Mouse (Mus musculus) neural tube, embryonic 14.5 days (tissue): ENCODE results near the gene S100a13. TPM values are rescaled to one million over a fixed set of nuclear protein-coding genes. Genes with fewer than 3 reads are reported as not detected.

Source experiments
- ATAC-seq: fragments of 200-750 bp; cut with Nextera tagmentation; 2 replicates; pipeline ENCODE4 v1.8.0; 2017; ENCODE audit warnings: low read depth, mild to moderate bottlenecking, moderate TSS enrichment, moderate library complexity
- H3K27ac ChIP-seq: fragments of 300-500 bp; sonication (generic); 2 replicates; pipeline ENCODE4 v1.5.1; 2014; ENCODE audit warnings: low read depth, mild to moderate bottlenecking, control low read depth, low read length, moderate library complexity, mixed read lengths
- H3K27me3 ChIP-seq: fragments of 300-500 bp; sonication (generic); 2 replicates; pipeline ENCODE4 v1.6.1; 2014; ENCODE audit warnings: low read length; ENCODE audit not compliant: control insufficient read depth, insufficient read depth
- H3K36me3 ChIP-seq: fragments of 300-500 bp; sonication (generic); 2 replicates; pipeline ENCODE4 v1.6.1; 2014; ENCODE audit warnings: low read length, mixed read lengths; ENCODE audit not compliant: control insufficient read depth, insufficient read depth
- H3K4me1 ChIP-seq: fragments of 300-500 bp; sonication (generic); 2 replicates; pipeline ENCODE4 v1.6.1; 2014; ENCODE audit warnings: low read length; ENCODE audit not compliant: control insufficient read depth, insufficient read depth
- H3K4me2 ChIP-seq: fragments of 300-500 bp; sonication (generic); 2 replicates; pipeline ENCODE4 v1.6.1; 2014; ENCODE audit warnings: mild to moderate bottlenecking, low read depth, low read length, control low read depth
- H3K4me3 ChIP-seq: fragments of 300-500 bp; sonication (generic); 2 replicates; pipeline ENCODE4 v1.5.1; 2014; ENCODE audit warnings: low read depth, low read length, control low read depth, mixed read lengths
- H3K9ac ChIP-seq: fragments of 300-500 bp; sonication (generic); replicated peaks from 2 replicates; pipeline ENCODE4 v1.6.1; 2014; ENCODE audit warnings: low read depth, mild to moderate bottlenecking, control low read depth, low read length, mixed read lengths
- H3K9me3 ChIP-seq: fragments of 300-500 bp; sonication (generic); 2 replicates; pipeline ENCODE4 v1.6.1; 2016; ENCODE audit warnings: low read length; ENCODE audit not compliant: control insufficient read depth
- WGBS: fragments of 180-500 bp; shearing (Covaris S2); extraction: QIAGEN DNeasy Blood & Tissue Kit; methylation state at CpG from one replicate; pipeline ENCODE4 v1.1.7; 2014; 5-methylcytosine and 5-hydroxymethylcytosine counted together
- polyA plus RNA-seq: library from polyadenylated mRNA; unstranded; fragments of >200 nt; fragmentation: Nextera tagmentation; extraction: Ambion mirVana; gene quantifications from 2 replicates; pipeline ENCODE4 v1.2.1, GENCODE M21; 2014

The S100a13 gene
- polyA plus RNA-seq, 1 experiment from 2014 or later, result 6.9 TPM

DNA sequence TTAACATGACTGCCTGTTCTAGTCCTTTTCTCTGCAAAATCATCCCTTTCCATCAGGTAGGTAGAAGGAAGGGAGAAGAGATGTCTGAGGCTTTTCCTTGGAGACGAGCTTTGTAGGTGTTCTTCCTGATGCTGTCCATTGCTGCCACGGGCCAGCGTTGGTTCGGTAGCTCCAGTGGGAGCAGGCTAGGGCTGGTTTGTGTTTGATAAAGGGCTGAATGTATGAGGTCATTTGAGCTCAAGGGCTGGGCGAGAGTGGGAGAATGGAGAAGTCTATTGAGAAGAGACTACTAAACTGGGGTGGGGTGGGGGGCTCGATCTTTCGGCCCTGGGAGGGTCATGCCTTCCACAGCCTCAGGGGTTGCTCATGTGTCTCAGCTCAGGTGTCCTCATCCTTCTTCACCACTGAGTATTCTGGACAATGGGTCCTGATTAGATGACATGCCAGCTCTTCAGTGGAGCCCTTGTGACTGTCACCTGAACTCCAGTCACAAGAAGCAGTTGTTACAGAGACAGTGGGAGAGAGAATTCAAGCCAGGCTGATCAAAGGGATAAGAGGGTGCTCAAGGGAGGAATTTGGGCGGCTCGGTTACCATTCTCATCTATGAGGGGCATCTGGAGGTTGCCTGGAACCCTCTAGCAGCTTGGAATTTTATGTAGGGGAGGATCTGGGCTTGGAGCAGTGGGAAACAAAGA is 1.1 kb upstream of the S100a13 start:
- no peak overlapping the region for H3K27ac ChIP-seq
- peaks cover 12% of the 10 kb centered on the region for H3K4me1 ChIP-seq
- no peaks in the 10 kb centered on the region for H3K9me3 ChIP-seq
- no peak overlapping the region for H3K4me3 ChIP-seq
- H3K36me3 ChIP-seq, result no peaks in the 10 kb centered on the region
- H3K27me3 ChIP-seq, result peaks cover 2% of the 10 kb centered on the region; the same call in 1 of the 2 replicates
- H3K9ac ChIP-seq, result no peak overlapping the region
- no peak for ATAC-seq
- H3K4me2 ChIP-seq, result no peak overlapping the region
- 77% methylated on average over 9 of the region's 9 CpGs for WGBS

DNA sequence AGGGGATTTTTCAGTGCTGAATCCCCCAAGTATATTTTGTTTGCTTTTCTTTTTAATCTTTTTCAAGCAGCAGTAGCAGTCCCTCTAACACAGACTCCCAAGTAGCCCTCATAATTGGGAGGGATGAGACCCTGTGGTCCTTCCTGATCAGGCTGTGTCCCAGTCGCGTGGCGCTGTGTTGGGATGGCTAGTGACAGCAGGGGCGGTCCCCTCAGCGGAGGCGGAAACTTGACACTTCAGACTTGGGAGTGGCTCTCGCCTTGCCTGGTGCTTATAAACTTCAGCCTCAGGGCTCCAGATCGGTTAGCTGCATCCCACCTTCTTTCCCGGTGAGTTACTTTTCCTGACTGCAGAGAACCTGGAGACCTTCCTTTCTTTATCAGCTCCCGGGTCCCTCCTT is 456 bp downstream of the S100a13 start:
- Histone ChIP-seq H3K4me3 (peak overlapping the region; percentile 16), H3K27me3 (peaks cover 2% of the 10 kb centered on the region; the same call in 1 of the 2 replicates), H3K27ac (no peak overlapping the region), H3K9me3 (no peaks in the 10 kb centered on the region), H3K9ac (0 out of 2 replicates have a peak overlapping the region, but pooled peaks have one; percentile 4), H3K36me3 (no peaks in the 10 kb centered on the region), H3K4me1 (peaks cover 8% of the 10 kb centered on the region), H3K4me2 (peak overlapping the region; percentile 39)
- no peak; the same call in 1 of the 2 replicates for ATAC-seq
- WGBS, result under 1% methylated on average over 10 of the region's 10 CpGs

- ATAC-seq, result no peak
- WGBS, result 63% methylated on average over 1 of the region's 1 CpGs
- H3K4me3 ChIP-seq, result peak overlapping the region; percentile 16
- H3K36me3 ChIP-seq, result no peaks in the 10 kb centered on the region
- H3K9me3 ChIP-seq, result no peaks in the 10 kb centered on the region
- H3K27me3 ChIP-seq, result peaks cover 2% of the 10 kb centered on the region; the same call in 1 of the 2 replicates
- peak overlapping the region; percentile 39 for H3K4me2 ChIP-seq
- peaks cover 8% of the 10 kb centered on the region for H3K4me1 ChIP-seq
- H3K9ac ChIP-seq, result no peak overlapping the region
- no peak overlapping the region for H3K27ac ChIP-seq
Measured at GRCm38 (mm10) chr3:90515242-90515641, 1.0 kb downstream of the S100a13 start.

DNA sequence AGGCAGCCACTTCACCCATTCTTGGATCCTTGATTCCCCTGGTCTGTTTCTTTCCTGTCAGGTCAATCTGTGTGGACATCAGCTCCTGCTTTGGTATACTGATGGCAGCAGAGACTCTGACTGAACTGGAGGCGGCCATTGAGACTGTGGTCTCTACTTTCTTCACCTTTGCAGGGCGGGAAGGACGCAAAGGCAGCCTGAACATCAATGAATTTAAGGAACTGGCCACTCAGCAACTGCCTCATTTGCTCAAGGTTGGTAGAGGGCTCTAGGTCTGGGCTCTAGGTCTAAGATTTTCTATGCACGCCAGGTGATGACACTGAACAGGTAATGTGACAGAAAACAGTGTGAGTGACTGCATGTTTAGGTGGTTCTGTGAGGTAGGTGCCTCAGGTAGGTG is 1.6 kb downstream of the S100a13 start:
- peaks cover 2% of the 10 kb centered on the region; the same call in 1 of the 2 replicates for H3K27me3 ChIP-seq
- H3K4me3 ChIP-seq, result no peak overlapping the region
- no peak overlapping the region for H3K27ac ChIP-seq
- no peak overlapping the region for H3K4me2 ChIP-seq
- H3K36me3 ChIP-seq, result no peaks in the 10 kb centered on the region
- H3K9ac ChIP-seq, result no peak overlapping the region
- no peaks in the 10 kb centered on the region for H3K9me3 ChIP-seq
- no peak for ATAC-seq
- peaks cover 8% of the 10 kb centered on the region for H3K4me1 ChIP-seq
- 89% methylated on average over 4 of the region's 4 CpGs for WGBS

DNA sequence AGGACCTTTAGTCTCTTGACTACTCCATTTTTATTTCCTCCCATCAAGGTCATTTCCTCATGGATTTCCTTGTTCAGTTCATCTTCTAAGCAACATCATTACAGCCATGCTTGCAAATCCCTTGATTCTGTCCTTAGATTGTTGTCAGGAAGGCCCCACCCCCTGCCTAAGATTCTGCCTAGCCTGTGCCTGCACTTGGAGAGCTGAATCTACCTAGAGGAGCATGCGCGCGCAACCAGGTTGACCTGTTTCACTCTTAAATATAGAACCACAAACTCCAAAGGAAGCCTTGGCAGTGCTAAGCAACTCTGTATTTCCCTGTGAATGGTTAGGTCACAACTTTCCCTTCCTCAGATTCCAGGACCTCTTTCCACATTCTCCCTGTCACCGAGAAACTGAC is 3.5 kb downstream of the S100a13 start:
- Histone ChIP-seq H3K4me1 (peaks cover 8% of the 10 kb centered on the region), H3K36me3 (no peaks in the 10 kb centered on the region), H3K9me3 (no peaks in the 10 kb centered on the region), H3K4me2 (no peak overlapping the region), H3K4me3 (no peak overlapping the region), H3K27ac (no peak overlapping the region), H3K27me3 (peaks cover 2% of the 10 kb centered on the region; the same call in 1 of the 2 replicates), H3K9ac (no peak overlapping the region)
- no peak for ATAC-seq
- WGBS, result 90% methylated on average over 4 of the region's 4 CpGs

DNA sequence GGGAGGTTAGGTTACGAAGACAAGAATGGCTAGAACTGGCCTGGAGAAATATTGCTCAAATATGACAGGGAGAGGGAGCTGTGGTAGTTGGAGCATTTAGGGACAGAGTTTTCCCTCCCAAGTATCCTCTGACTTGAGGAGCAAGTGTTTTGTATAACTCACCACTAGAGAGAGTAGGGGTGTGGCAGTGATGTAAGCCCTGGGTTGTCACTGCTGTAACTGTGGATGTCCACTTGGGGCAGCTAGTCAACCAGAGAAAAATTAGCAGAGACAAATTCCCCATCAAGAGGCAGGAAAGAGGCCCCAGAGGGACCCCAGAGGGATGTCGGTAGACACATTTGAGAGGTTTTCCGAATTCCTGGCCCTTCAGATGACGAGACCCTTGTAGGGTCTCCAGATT is 11.2 kb downstream of the S100a13 start:
- Histone ChIP-seq H3K9me3 (no peaks in the 10 kb centered on the region), H3K4me1 (no peaks in the 10 kb centered on the region), H3K27ac (no peak overlapping the region), H3K9ac (no peak overlapping the region), H3K27me3 (no peaks in the 10 kb centered on the region), H3K4me3 (no peak overlapping the region), H3K36me3 (no peaks in the 10 kb centered on the region), H3K4me2 (no peak overlapping the region)
- WGBS, result 65% methylated on average over 4 of the region's 4 CpGs
- no peak for ATAC-seq

GRCm38 (mm10) chr3:90526076-90526475 is 11.8 kb downstream of the S100a13 start:
- Histone ChIP-seq H3K9me3 (no peaks in the 10 kb centered on the region), H3K4me3 (no peak overlapping the region), H3K9ac (no peak overlapping the region), H3K27me3 (no peaks in the 10 kb centered on the region), H3K4me1 (no peaks in the 10 kb centered on the region), H3K27ac (no peak overlapping the region), H3K4me2 (no peak overlapping the region), H3K36me3 (no peaks in the 10 kb centered on the region)
- 80% methylated on average over 2 of the region's 2 CpGs for WGBS
- ATAC-seq, result no peak

DNA sequence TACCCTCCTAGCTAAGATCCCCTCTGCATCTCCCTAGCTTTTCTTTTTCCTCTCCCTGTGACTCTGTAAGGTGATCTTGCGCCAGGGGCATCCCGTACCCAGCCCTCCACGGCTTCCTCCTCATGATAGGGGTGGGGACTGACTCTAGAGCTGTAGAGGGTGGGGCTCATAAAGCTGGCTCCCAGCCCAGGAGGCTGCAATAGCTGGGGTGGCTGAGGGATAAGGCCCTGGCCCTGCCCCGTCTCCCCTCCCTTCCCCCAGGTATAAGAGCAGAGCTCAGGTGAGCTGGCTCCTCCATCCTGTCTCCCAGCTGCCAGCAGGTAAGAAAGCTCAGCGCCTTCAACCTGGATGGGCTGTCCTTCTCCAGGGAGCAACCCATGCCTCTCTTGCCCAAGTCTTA is 12.3 kb downstream of the S100a13 start, which contains the start of gene S100a14:
Gene S100a14 (plus strand): TSS at position 277 of the 400 bp plus-strand sequence.
- WGBS, result 71% methylated on average over 5 of the region's 5 CpGs
- no peak for ATAC-seq
- H3K27ac ChIP-seq, result no peak within 1 kb of the TSS

GRCm38 (mm10) chr3:90527291-90527873 is 13.1 kb downstream of the S100a13 start:
- WGBS, result 90% methylated on average over 7 of the region's 7 CpGs
- H3K9ac ChIP-seq, result no peak overlapping the region
- no peaks in the 10 kb centered on the region for H3K27me3 ChIP-seq
- ATAC-seq, result no peak
- H3K4me1 ChIP-seq, result no peaks in the 10 kb centered on the region
- H3K4me3 ChIP-seq, result no peak overlapping the region
- H3K27ac ChIP-seq, result no peak overlapping the region
- no peak overlapping the region for H3K4me2 ChIP-seq
- H3K36me3 ChIP-seq, result no peaks in the 10 kb centered on the region
- no peaks in the 10 kb centered on the region for H3K9me3 ChIP-seq

More for the DNA sequence above, 12.3 kb downstream of the S100a13 start, which contains the start of gene S100a14:
- no peaks in the 10 kb centered on the region for H3K36me3 ChIP-seq
- H3K4me3 ChIP-seq, result no peak within 1 kb of the TSS
- H3K9ac ChIP-seq, result no peak within 1 kb of the TSS
- no peaks in the 10 kb centered on the region for H3K9me3 ChIP-seq
- no peaks in the 10 kb centered on the region for H3K27me3 ChIP-seq
- no peaks in the 10 kb centered on the region for H3K4me1 ChIP-seq
- H3K4me2 ChIP-seq, result no peak within 1 kb of the TSS
